Mouse (Mus musculus): ENCODE results near the gene Pakap. TPM values are rescaled to one million over a fixed set of nuclear protein-coding genes. Genes with fewer than 3 reads are reported as not detected.
A peak's percentile ranks its signal among the peaks of the same experiment; 100 is the strongest.

Gene Pakap
- polyA plus RNA-seq, 1 experiment from 2014 or later = 12.6 TPM

DNA sequence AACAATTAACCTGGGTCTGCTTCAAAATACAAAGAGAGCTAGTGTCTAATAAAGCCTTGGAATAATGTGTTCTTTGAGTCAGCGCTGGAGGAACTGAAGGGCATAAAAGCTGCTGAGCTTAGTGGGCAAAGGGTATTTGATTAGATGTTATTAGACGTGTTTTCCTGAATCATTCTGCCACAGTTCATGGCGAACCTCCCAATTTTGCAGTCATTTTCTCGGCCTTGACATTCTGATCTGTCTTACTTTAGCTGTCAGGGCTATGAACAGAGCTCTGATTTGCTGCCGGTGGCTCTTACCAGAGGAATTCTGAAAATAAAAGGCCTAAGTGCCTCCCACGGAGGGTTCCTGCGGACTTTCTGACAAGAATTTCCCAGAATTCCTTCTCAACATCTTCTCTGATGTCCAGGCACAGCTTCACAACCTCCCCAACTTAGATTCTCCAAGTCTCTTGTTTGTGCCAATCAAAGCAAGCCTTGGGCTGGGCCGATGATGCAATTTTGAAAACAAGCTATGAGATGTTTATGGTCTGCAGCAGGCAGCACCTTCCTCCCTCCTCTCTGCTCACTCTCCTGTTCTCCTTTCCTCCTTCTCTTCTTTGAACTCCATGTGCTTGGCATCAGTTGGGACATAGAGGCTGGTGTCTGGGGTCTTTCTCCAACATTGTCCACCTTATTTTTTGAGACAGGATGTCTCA is 171.0 kb downstream of the Pakap start:
- H3K27me3 ChIP-seq (ENCODE audit: control insufficient read depth, insufficient read depth, low read length) = no peaks in the 10 kb centered on the region
- H3K4me3 ChIP-seq (replicated peaks; ENCODE audit: low read length) = no peak overlapping the region
- H3K27ac ChIP-seq = no peak overlapping the region
- H3K4me1 ChIP-seq (replicated peaks; ENCODE audit: control insufficient read depth, insufficient read depth, low read length) = no peaks in the 10 kb centered on the region
- no peak for ATAC-seq (ENCODE audit: low FRiP score)
- 34% methylated on average over 8 of the region's 8 CpGs for WGBS
- H3K9ac ChIP-seq = no peak overlapping the region
- no peak for DNase-seq (ENCODE audit: low spot score)
- no peak overlapping the region for H3K4me2 ChIP-seq (replicated peaks)
- H3K9me3 ChIP-seq (ENCODE audit: control insufficient read depth, low read length) = no peaks in the 10 kb centered on the region
- no peaks in the 10 kb centered on the region for H3K36me3 ChIP-seq (replicated peaks; ENCODE audit: control insufficient read depth, insufficient read depth)

GRCm38 (mm10) chr4:57743325-57743929 is 175.4 kb downstream of the Pakap start:
- H3K4me1 ChIP-seq (replicated peaks; ENCODE audit: control insufficient read depth, insufficient read depth, low read length) = no peaks in the 10 kb centered on the region
- no peak for DNase-seq (ENCODE audit: low spot score)
- ATAC-seq (ENCODE audit: low FRiP score) = no peak
- H3K27ac ChIP-seq = no peak overlapping the region
- H3K36me3 ChIP-seq (replicated peaks; ENCODE audit: control insufficient read depth, insufficient read depth) = no peaks in the 10 kb centered on the region
- WGBS = 84% methylated on average over 11 of the region's 11 CpGs
- H3K4me2 ChIP-seq (replicated peaks) = no peak overlapping the region
- no peak overlapping the region for H3K4me3 ChIP-seq (replicated peaks; ENCODE audit: low read length)
- no peaks in the 10 kb centered on the region for H3K27me3 ChIP-seq (ENCODE audit: control insufficient read depth, insufficient read depth, low read length)
- no peaks in the 10 kb centered on the region for H3K9me3 ChIP-seq (ENCODE audit: control insufficient read depth, low read length)
- no peak overlapping the region for H3K9ac ChIP-seq

DNA sequence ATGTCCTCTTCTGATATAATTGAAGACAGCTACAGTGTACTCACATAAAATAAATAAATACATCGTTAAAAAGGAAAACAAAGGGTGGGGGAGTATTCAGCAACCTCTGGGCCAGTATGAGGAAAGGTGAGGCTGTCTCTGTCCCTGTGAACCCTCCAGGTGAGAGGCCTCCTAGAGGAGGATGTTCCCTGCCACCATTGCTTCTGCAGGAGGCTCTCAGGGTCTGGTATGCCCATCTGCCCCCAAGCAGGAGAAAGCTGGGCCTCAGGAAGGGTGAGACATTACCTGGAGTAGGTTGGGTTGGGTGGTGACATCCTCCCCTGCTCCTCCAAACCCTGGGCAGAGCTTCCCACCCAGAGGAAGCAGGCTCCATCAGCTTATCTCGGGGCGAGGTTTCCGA is 182.7 kb downstream of the Pakap start:
- Histone ChIP-seq H3K4me3 (replicated peaks; ENCODE audit: low read length) (no peak overlapping the region), H3K9me3 (ENCODE audit: control insufficient read depth, low read length) (no peaks in the 10 kb centered on the region), H3K9ac (no peak overlapping the region), H3K4me2 (replicated peaks) (no peak overlapping the region), H3K27ac (no peak overlapping the region), H3K36me3 (replicated peaks; ENCODE audit: control insufficient read depth, insufficient read depth) (no peaks in the 10 kb centered on the region), H3K27me3 (ENCODE audit: control insufficient read depth, insufficient read depth, low read length) (no peaks in the 10 kb centered on the region), H3K4me1 (replicated peaks; ENCODE audit: control insufficient read depth, insufficient read depth, low read length) (no peaks in the 10 kb centered on the region)
- 65% methylated on average over 4 of the region's 4 CpGs for WGBS
- no peak for DNase-seq (ENCODE audit: low spot score)
- no peak for ATAC-seq (ENCODE audit: low FRiP score)

DNA sequence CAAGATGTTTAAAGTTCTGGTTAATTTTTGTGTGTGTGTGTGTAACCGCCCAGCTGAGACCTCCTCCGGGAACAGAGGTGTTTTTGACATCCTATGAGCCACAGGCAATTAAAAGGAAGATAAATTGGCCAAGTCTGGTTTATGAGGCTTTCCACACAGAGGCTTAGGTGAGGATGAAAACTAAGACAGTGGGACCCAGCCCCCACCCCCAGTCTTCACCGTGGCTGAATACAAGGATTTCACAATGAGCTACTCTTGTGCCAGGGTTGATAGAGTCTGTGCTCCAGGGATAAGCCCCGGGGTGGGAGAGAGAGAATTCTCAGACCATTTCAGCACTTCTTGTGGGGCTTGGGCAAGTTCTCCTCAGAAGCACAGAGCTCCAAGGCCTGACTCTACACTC is 183.1 kb downstream of the Pakap start:
- DNase-seq (ENCODE audit: low spot score) (no peak), ATAC-seq (ENCODE audit: low FRiP score) (no peak)
- no peaks in the 10 kb centered on the region for H3K4me1 ChIP-seq (replicated peaks; ENCODE audit: control insufficient read depth, insufficient read depth, low read length)
- H3K9ac ChIP-seq = no peak overlapping the region
- no peak overlapping the region for H3K27ac ChIP-seq
- H3K36me3 ChIP-seq (replicated peaks; ENCODE audit: control insufficient read depth, insufficient read depth) = no peaks in the 10 kb centered on the region
- H3K9me3 ChIP-seq (ENCODE audit: control insufficient read depth, low read length) = no peaks in the 10 kb centered on the region
- H3K27me3 ChIP-seq (ENCODE audit: control insufficient read depth, insufficient read depth, low read length) = no peaks in the 10 kb centered on the region
- WGBS = 70% methylated on average over 4 of the region's 4 CpGs
- no peak overlapping the region for H3K4me3 ChIP-seq (replicated peaks; ENCODE audit: low read length)
- no peak overlapping the region for H3K4me2 ChIP-seq (replicated peaks)

- Histone ChIP-seq H3K4me2 (replicated peaks) (no peak overlapping the region), H3K9ac (no peak overlapping the region), H3K4me1 (replicated peaks; ENCODE audit: control insufficient read depth, insufficient read depth, low read length) (no peaks in the 10 kb centered on the region), H3K27me3 (ENCODE audit: control insufficient read depth, insufficient read depth, low read length) (no peaks in the 10 kb centered on the region), H3K36me3 (replicated peaks; ENCODE audit: control insufficient read depth, insufficient read depth) (no peaks in the 10 kb centered on the region), H3K9me3 (ENCODE audit: control insufficient read depth, low read length) (no peaks in the 10 kb centered on the region), H3K4me3 (replicated peaks; ENCODE audit: low read length) (no peak overlapping the region), H3K27ac (no peak overlapping the region)
- DNase-seq (ENCODE audit: low spot score) (no peak), ATAC-seq (ENCODE audit: low FRiP score) (no peak)
- WGBS = 86% methylated on average over 11 of the region's 11 CpGs
These were observed 183.6 kb downstream of the Pakap start for GRCm38 (mm10) chr4:57751566-57751965.

DNA sequence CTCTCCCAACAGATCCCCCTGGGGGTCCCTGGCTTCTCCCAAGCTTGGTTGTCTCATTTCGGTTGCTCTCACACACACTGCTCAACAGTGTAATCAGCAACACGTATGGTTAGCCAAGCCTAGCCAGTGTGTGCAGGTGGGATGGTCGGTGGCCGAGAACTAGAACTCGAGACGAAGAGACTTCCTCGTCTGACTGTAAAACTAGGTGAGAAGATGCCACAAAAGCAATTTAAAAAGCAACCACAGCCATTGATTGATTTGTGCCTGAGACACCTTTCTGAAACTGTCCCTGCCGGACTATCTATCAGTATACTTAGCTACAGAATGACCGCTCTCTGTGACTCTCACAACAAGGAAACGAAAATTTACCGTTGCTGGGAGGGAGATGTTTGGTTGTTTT is 187.1 kb downstream of the Pakap start:
- no peaks in the 10 kb centered on the region for H3K36me3 ChIP-seq (replicated peaks; ENCODE audit: control insufficient read depth, insufficient read depth)
- no peak overlapping the region for H3K9ac ChIP-seq
- no peaks in the 10 kb centered on the region; the same call in 1 of the 2 replicates for H3K4me1 ChIP-seq (replicated peaks; ENCODE audit: control insufficient read depth, insufficient read depth, low read length)
- ATAC-seq (ENCODE audit: low FRiP score) = no peak
- H3K9me3 ChIP-seq (ENCODE audit: control insufficient read depth, low read length) = no peaks in the 10 kb centered on the region
- DNase-seq (ENCODE audit: low spot score) = no peak
- H3K4me3 ChIP-seq (replicated peaks; ENCODE audit: low read length) = no peak overlapping the region
- no peaks in the 10 kb centered on the region for H3K27me3 ChIP-seq (ENCODE audit: control insufficient read depth, insufficient read depth, low read length)
- no peak overlapping the region for H3K4me2 ChIP-seq (replicated peaks)
- WGBS = 91% methylated on average over 11 of the region's 11 CpGs
- H3K27ac ChIP-seq = no peak overlapping the region

DNA sequence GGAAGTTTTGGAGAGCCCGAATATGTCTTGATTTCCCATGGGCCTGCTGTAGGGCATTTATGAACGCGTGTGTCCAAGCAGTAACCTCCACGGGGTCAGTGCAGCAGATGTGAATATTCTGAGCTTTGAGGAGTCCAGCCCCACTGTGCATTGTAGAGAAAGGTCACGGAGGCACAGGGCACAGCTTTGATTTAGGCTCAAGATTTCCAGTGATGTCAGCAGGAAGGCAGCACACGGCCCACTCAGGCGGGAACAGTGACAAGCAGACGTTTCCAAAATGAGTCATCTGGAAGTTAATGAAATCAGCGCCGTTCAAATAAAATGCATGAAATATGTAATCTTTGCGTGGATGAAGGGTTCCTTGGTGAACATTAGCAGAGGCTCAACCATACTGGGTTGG is 190.0 kb downstream of the Pakap start:
- H3K36me3 ChIP-seq (replicated peaks; ENCODE audit: control insufficient read depth, insufficient read depth) = no peaks in the 10 kb centered on the region
- WGBS = 38% methylated on average over 11 of the region's 11 CpGs
- ATAC-seq (ENCODE audit: low FRiP score) = no peak

GRCm38 (mm10) chr4:57762424-57762823 is 194.4 kb downstream of the Pakap start:
- Histone ChIP-seq H3K9me3 (ENCODE audit: control insufficient read depth, low read length) (no peaks in the 10 kb centered on the region), H3K4me1 (replicated peaks; ENCODE audit: control insufficient read depth, insufficient read depth, low read length) (no peaks in the 10 kb centered on the region; the same call in 1 of the 2 replicates), H3K9ac (no peak overlapping the region), H3K4me3 (replicated peaks; ENCODE audit: low read length) (no peak overlapping the region), H3K36me3 (replicated peaks; ENCODE audit: control insufficient read depth, insufficient read depth) (no peaks in the 10 kb centered on the region), H3K4me2 (replicated peaks) (no peak overlapping the region), H3K27ac (no peak overlapping the region), H3K27me3 (ENCODE audit: control insufficient read depth, insufficient read depth, low read length) (no peaks in the 10 kb centered on the region)
- DNase-seq (ENCODE audit: low spot score) (no peak), ATAC-seq (ENCODE audit: low FRiP score) (no peak)
- WGBS = 46% methylated on average over 7 of the region's 7 CpGs

More for the DNA sequence above, 190.0 kb downstream of the Pakap start:
- Histone ChIP-seq H3K4me3 (replicated peaks; ENCODE audit: low read length) (no peak overlapping the region), H3K4me2 (replicated peaks) (no peak overlapping the region), H3K27ac (no peak overlapping the region), H3K4me1 (replicated peaks; ENCODE audit: control insufficient read depth, insufficient read depth, low read length) (no peaks in the 10 kb centered on the region; the same call in 1 of the 2 replicates), H3K27me3 (ENCODE audit: control insufficient read depth, insufficient read depth, low read length) (no peaks in the 10 kb centered on the region), H3K9me3 (ENCODE audit: control insufficient read depth, low read length) (no peaks in the 10 kb centered on the region), H3K9ac (no peak overlapping the region)
- DNase-seq (ENCODE audit: low spot score) = no peak

GRCm38 (mm10) chr4:57764392-57764791 is 196.4 kb downstream of the Pakap start:
- no peak overlapping the region for H3K4me2 ChIP-seq (replicated peaks)
- no peak overlapping the region for H3K9ac ChIP-seq
- H3K36me3 ChIP-seq (replicated peaks; ENCODE audit: control insufficient read depth, insufficient read depth) = no peaks in the 10 kb centered on the region
- DNase-seq (ENCODE audit: low spot score) = peak; percentile 59
- no peaks in the 10 kb centered on the region for H3K9me3 ChIP-seq (ENCODE audit: control insufficient read depth, low read length)
- H3K4me3 ChIP-seq (replicated peaks; ENCODE audit: low read length) = no peak overlapping the region
- WGBS = 49% methylated on average over 1 of the region's 1 CpGs
- H3K27ac ChIP-seq = no peak overlapping the region
- no peaks in the 10 kb centered on the region for H3K27me3 ChIP-seq (ENCODE audit: control insufficient read depth, insufficient read depth, low read length)
- ATAC-seq (ENCODE audit: low FRiP score) = no peak
- H3K4me1 ChIP-seq (replicated peaks; ENCODE audit: control insufficient read depth, insufficient read depth, low read length) = no peaks in the 10 kb centered on the region

Data from hindbrain, embryonic 14.5 days (tissue).